Mouse (Mus musculus) T-helper 17 cell (primary cell): ENCODE measurements around the gene Mc3r.

Experiments
- in situ Hi-C, 2 experiments: fragments of 300-600 bp; cut with MboI, MseI; formaldehyde crosslinking; loops; 1 replicate in 1 of 2; 2 replicates in 1 of 2; pipeline ENCODE4 v1.15.1; 2025; ENCODE audit warnings: high pct_unique_total_duplicates in 2 of 2

The Mc3r gene

DNA sequence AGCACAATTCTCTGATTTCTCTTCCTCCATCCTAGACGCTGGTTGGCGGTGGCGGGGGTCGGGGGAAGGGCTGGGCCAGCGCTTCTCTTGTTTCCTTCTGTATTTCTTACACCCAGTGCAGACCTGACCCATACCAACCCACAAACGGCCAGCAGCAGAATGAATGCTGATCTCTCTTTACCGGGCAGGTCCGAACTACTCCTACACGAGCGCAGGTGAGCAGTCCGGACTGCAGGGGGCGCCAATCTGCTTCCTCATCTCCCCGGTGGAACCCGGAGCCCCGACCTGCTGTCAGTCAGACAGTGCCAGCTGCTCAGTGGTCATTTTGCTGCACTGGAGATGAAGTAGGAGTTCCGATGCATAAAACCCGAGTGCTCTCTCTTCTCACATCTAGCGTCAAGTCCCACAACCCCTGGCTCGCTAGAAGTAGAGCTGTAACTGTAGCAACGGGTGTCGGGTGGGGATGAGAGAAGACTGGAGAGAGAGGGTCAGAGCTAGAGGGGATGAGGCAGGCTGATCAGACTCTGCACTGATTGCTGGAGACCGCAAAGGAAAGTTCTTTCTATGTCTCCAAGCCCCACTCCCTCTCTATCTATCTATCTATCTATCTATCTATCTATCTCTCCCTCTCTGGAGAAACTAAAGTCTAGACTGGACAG is at the start of gene Mc3r:
Gene Mc3r (plus strand): TSS at position 387 of the 659 bp plus-strand sequence.
- in situ Hi-C loops = loop anchor here (5.0 to 10.0 kb wide), 2 partner anchors 74 to 1057 kb away; no protein-coding TSS in a partner anchor

DNA sequence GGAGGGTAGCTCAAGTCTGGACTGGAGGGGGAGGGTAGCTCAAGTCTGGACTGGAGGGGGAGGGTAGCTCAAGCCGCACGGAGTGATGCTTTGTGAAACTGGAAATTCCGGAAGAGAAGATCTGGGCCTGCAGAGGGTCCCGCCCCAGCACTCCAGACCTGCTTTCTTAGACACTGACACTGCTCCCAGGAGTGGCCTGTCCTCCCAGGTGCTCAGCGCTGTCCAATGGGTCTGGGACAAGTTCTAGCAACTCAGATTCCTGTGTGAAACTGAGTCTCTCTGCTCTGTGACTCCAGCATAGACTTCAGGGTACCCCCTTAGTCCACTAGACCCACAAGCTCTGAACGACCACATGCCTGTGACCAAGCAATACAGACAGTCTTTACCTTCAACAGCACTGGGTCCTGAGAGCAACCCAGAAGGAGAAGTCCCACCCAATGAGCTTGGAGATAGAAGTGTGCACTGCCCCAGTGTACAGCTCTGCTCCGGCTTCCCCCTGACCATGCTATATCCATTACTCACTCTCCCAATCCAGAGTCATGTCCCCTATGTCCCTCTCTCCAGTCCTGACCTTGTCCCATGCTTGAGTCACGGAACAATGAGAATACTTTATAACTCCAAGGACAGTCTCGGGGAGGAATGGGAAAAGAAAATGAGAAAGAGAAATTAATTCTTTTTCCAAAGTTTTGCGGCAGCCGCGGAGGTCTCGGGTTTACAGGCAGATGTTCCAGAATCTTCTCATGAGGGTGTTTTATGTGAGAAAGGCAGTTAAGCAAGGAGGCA is 46.1 kb upstream of the Mc3r start:
- in situ Hi-C loops = no loop called here

DNA sequence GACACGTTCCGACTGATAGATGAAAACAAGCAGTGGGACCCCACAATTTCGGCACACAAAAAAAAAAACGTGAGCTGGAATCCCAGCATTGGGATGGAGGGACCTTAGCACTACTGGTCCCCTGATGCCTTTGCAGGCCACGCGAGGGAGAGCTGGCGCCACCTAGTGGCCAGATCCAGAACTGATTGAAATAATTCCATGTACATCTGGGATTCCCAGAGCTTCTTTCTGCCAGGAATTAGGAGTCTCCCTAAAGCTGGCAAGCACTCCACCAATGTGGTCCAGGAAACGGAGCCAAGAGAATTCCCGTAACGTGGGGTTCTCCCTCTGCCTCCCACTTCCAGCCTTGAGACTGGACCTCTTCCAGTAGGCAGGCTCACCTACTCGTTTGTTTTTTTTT is 41.3 kb upstream of the Mc3r start:
- in situ Hi-C loops = no loop called here

DNA sequence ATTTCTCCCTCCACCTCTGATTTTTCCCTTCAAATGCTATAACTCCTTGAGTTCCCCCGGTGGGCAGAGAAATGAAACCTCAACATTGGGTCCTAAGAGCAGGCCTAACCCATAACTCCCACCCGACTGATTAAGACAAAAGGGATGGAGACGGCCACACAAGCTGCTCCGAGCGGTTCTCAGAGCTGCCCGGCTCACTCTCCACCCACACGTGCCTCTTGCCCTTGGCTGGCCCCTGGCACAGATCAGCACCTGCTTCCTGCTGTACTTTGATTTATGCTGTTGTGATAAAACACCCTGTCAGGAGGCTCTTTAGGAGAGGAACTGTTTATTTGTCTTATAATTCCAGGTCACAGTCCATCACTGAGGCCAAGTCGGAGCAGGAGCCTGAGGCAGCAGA is 34.8 kb upstream of the Mc3r start:
- in situ Hi-C loops = loop anchor here in 1 of 2 experiments (5.0 kb wide), 1 partner anchor 1336 kb away; no protein-coding TSS in a partner anchor

DNA sequence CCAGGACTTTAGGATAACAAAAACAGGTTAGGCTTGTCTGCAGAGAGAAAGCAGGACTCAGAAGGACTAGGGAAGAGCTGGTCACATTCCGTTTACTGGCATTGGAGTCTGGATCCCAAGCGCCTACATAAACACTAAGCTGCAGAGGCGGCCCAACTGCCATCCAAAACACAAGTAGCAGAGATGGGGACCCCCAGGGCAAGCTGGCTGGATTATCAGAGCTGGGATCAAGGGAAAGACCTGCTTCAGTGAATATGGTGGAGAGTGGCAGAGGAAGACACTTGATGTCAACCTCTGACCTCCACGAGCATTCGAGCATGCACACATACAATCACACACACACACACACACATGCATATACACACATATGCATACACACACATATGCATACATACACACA is 34.0 kb upstream of the Mc3r start:
- in situ Hi-C loops = loop anchor here in 1 of 2 experiments (5.0 kb wide), 1 partner anchor 1337 kb away; no protein-coding TSS in a partner anchor

DNA sequence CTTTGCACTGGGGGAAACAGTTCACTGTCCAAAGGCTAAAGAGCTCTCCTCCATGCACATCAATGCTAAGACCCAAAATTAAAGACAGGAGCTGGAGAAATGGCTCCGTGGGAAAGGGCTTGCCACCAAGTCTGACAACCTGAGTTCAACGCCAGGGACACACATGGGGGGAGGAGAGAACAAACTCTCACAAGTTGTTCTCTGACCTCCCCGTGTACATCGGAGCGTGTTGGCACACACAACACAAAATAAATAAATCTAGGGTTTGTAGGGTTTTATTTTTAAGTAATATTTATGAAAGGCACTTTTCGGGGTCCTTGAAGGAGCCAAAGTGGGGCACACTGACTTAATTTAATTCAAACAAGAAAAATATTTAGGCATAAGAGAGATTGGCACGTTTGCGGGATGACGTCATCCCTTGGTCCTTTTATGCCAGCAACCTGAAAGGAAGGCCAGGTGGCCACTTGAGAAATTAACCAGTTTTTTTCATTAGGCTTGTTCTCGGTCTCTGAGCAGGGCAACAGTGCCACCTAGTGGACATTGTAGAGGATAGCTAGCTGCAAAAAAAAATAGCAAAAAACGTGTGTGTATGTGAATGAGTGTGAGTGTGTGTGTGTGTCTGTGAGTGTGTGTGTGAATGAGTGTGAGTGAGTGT is 32.7 kb upstream of the Mc3r start:
- in situ Hi-C loops = loop anchor here in 1 of 2 experiments (5.0 kb wide), 1 partner anchor 1338 kb away; no protein-coding TSS in a partner anchor

DNA sequence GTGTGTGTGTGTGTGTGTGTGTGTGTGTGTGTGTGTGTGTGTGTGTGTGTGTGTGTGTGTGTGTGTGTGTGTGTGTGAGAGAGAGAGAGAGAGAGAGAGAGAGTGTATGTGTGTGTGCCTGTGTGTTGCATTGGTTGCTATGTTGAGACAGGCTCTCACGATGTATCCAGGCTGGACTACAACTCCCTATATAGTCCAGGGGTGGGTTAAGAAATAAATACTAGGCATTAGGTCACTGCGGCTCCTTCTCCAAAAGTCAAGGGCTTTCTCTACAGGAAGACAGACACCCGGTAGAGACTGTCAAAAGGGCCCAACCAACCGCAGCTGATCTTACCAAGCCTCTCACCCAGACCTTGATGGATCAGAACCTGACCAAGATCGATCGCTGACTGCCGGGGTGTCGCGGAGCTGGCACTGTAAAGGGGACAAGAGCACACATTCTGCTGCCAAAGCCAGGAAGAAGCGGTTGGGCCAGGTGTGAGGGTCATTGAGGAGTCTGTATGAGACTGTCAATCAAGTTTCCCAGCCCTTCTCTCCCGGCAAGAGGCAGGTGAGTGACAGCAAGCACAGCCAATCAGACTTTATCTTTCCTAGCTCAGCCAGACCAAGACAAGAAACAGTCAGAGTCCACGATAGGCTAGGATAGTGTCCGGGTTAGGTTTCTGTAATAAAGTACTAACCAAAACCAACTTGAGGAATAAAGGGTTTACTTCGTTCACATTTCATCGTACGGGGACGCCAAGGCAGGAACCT is 32.0 kb upstream of the Mc3r start:
- in situ Hi-C loops = loop anchor here in 1 of 2 experiments (5.0 kb wide), 1 partner anchor 1339 kb away; no protein-coding TSS in a partner anchor

DNA sequence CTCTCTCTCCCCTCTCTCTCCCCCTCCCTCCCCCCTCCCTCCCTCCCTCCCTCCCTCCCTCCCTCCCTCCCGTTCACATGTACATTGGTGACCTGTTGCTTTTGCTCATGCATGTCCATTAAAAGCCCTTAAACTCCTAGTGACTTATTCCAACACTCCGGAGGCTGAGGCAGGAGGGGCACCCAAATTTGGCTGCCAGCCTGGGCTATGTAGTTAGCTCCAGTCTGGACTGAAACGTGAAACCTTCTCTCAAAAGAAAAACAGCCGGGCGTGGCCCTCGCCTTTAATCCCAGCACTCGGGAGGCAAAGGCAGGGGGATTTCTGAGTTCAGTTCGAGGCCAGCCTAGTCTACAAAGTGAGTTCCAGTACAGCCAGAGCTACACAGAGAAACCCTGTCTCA is 30.4 kb upstream of the Mc3r start:
- in situ Hi-C loops = loop anchor here in 1 of 2 experiments (5.0 kb wide), 1 partner anchor 1341 kb away; no protein-coding TSS in a partner anchor

DNA sequence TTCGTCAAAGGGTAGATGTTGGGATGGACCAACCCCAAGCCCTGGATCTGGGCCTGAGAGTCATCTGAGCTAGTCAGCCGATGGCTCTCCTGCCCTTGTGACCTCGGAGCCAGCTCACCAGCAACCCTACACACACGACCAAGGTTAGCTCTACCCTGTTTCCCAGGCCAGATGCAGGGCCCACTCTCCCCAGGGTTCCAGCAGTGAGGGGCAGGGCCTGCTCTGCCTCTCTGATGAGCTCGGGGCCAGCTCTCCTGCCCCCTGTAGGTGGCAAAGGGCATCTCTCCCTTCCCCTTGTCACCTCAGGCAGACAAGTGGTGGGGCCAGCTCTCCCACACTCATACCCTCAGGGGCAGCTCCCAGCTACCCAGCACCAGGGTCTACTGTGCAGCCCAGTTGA is 29.1 kb upstream of the Mc3r start:
- in situ Hi-C loops = loop anchor here in 1 of 2 experiments (5.0 kb wide), 1 partner anchor 1342 kb away; no protein-coding TSS in a partner anchor

DNA sequence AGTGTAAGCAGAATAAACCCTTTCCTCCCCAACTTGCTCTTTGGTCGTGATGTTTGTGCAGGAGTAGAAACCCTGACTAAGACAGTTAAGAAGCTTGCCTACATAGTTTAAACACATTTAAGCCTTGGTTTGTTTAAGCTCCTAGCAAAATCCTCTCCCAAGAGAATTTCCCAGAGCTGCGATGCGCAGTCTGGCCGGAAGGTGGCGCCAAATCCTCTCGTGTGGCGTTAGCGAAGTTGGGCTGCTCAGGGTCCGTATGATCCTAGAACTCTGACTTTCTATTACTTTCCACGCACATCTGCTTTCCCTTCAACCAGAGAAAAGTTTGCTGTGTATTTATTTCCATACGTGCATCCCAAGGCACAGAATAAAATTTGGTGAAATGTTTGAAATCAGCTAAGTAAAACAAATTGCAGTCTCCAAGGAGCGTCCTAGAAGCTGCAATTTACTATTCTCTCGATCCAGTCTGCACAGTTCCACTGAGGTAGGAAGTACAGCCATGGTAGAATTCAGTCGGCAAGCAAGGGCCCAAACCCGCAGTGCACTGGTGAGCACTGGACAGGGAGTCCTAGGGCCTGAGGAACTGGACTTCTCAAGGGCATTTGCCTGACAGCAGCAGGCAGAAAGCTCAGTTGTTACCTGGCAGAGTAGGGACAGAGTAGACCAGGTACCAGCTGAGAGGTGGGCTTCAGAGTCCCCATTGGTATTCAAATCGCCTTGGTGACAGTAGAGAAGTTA is 26.5 kb upstream of the Mc3r start:
- in situ Hi-C loops = loop anchor here (10.0 kb wide), 2 partner anchors 103 to 293 kb away; no protein-coding TSS in a partner anchor

DNA sequence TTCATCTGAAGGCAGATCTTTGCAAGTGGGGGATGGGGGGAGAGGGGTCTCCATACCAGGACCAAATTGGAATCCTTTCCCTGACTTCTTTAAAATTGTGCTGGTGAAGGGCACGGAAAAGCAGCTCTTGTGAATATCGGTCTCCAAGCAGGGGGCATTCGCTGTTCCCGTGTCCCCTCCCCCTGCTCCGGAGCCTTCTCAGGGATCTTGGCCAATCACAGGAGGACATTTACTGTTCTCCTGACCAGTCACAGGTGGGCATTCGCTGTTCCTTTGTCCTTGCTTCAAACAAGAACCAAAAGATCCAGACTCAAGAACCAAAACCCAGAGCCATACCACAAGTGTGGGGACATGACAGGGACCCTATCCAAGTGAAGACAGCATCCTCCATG is 25.9 kb upstream of the Mc3r start:
- in situ Hi-C loops = loop anchor here (10.0 kb wide), 2 partner anchors 102 to 292 kb away; no protein-coding TSS in a partner anchor

DNA sequence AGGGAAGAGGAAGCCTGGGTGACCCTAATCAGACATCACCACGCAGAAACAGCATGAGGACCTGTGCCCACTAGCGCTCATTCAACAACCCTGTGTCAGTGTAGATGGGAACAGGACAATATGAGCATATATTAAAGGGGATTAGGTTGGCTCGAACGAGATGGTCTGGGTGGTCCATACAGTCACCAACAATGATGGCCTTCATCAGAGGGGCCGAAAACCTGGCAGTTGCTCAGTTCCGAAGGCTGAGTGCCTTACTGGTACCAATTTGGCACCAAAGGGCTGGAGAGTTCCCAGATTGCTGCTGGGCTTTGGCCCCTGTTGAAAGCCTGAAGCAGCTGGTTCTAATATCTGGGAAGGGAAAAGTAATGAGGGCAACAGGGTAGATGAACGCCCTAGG is 25.4 kb upstream of the Mc3r start:
- in situ Hi-C loops = loop anchor here (10.0 kb wide), 2 partner anchors 102 to 292 kb away; no protein-coding TSS in a partner anchor

DNA sequence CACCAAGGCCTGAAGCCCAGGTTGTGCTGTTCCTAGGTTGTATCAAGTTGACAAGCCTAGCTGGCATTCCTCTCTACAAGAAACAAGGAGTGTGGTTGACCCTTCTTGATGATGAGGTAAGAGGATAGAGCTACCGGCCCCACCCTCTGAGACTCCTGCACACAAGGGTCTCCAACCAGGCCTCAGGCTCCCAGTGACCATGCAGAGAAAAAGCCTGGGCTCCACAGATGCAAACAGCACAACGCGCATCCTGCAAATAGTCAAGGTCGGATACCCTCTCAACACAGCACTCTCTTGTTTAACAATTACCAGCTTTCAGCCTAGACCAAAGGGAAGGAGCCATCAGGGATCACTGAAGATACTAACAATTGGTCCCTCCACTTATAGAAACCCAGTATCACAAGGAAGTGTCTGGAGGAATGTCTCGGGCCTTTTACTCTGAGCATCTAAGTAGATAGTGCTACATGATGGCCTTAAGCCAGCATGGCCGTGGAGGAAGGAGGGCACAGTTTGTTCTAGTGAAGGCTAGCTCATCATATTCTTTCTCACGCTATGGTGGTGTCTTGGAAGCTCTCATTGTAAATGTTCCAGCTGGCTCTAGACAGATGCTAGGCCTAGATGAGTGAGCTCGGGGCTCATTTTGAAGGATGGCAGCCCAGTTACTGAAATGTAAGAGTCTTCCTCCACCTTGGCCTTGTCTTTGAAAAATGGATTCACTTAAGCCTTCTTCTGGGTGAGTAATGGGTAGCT is 24.7 kb upstream of the Mc3r start:
- in situ Hi-C loops = loop anchor here (10.0 kb wide), 2 partner anchors 101 to 291 kb away; no protein-coding TSS in a partner anchor

DNA sequence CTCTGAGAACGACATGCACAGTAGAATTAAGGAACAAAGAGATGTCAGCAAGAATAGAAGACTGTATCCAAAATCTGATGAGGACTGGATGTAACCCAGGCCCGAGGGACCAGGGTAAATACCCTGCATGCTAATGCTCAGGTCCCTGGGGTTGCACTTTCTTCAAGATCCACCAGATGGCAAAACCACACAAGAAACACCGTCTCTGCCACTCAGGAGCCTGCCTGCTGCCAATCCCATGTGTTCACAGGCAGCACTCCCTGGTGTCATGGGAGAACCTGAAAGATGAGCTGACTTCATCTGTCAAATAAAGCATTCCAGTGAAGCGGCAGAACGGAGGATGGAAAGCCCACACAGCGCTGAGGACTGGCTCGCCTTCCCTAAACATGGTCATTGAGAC is 21.3 kb upstream of the Mc3r start:
- in situ Hi-C loops = loop anchor here (10.0 kb wide), 2 partner anchors 98 to 288 kb away; no protein-coding TSS in a partner anchor

DNA sequence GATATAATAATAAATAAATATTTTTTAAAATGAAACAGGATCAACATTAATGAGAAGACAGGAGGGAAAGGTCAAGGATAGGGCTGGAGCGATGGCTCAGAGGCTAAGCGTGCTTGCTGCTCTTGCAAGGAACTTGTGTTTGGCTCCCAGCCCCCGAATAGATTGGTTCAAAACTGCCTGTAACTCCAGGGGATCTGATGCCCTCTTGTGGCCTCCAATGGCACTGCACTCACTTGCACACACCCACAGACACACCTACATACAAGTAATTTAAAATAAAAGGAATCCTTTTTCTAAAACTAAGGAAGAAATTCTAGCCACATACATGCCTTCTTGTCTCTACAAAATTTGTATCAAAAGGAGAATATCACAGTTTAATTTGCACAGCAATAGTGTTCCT is 20.5 kb upstream of the Mc3r start:
- in situ Hi-C loops = loop anchor here (10.0 kb wide), 2 partner anchors 97 to 287 kb away; no protein-coding TSS in a partner anchor

DNA sequence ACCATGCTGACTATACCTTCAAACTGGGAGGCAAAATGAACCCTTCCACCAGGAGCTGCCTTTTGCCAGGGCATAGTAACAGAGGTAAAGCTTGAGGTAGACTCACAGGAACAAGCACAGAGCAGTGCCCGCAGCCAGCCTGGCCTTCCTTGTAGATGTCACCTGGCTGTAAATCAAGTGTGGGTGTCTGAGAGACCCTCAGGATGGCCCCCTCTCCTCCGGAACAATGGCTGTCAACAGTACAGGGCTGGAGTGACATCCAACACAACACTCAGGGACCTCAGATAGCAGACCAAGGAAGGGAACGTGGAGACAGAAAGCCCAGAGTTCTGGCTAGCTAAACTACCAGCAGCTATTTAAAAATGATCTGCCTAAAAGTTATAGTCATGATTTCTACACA is 19.1 kb upstream of the Mc3r start:
- in situ Hi-C loops = loop anchor here (10.0 kb wide), 2 partner anchors 96 to 286 kb away; no protein-coding TSS in a partner anchor

DNA sequence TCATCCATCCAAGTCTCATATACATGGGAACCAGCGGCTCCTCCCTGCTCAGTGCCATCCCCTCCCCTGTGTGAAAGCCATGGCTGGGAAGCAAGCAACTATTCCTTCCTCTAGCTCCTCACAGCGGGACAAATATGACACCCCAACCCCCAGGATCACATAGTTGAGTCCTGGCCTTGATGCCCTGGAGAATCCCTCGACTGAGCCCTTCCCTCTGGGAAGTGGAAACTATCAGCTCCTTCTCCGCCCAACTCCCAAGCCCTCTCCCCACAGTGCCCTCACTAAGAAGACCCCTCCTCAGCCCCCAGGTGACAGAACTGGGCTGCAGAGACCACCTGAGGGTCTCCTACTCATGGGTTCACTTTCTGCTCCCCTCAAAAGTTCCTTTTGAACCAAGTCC is 18.2 kb upstream of the Mc3r start:
- in situ Hi-C loops = loop anchor here in 1 of 2 experiments (5.0 kb wide), 1 partner anchor 257 kb away; no protein-coding TSS in a partner anchor

DNA sequence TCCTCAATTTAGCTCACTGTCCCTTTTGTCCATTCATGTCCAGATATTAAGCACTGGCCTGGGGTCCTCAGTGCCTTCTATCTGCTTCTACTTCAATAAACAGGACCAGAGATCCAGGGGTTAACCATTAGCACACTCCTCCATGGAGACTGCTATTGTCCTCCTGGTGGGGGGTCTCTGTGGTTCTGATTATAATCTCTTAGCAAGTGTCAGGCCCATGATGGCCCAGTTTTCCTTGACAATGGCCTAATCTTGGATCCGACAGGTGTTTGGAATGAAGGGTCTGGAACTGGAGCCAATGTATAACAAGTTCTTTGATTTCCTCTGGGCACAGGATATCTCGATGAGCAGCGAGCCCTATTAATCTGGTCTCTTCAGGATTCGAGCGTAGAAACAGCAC is 10.1 kb upstream of the Mc3r start:
- in situ Hi-C loops = no loop called here

DNA sequence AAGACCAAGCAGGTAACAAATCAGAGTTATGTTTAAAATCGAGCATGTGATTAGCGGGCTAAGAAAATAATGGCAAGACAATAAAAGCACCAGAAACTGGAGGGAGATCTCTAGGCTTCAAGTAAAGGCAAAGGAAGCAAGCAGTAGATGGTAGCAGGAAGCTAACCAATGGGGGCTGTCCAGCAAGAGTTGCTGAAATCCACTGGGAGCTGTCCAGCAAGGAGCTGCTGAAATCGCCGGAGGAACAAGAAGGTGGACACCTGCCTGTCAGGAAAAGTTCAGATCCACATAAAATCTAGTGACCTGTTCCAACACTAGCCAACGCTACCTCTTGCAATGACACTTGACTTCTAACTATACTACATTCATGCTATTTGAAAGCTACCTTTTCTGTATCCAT is 7.3 kb upstream of the Mc3r start:
- in situ Hi-C loops = loop anchor here in 1 of 2 experiments (10.0 kb wide), 1 partner anchor 1064 kb away; no protein-coding TSS in a partner anchor
